Mouse (Mus musculus): ENCODE measurements around the gene Khdc1b. TPM values are rescaled to one million over a fixed set of nuclear protein-coding genes. Genes with fewer than 3 reads are reported as not detected.

Gene Khdc1b
- polyA plus RNA-seq, 1 experiment from 2014 or later: 0.16 TPM

- no peak overlapping the region for H3K4me2 ChIP-seq (replicated peaks)
- no peak overlapping the region for H3K9ac ChIP-seq (replicated peaks)
- ATAC-seq: no peak
- no peaks in the 10 kb centered on the region for H3K4me1 ChIP-seq (replicated peaks)
- no peaks in the 10 kb centered on the region for H3K27me3 ChIP-seq
- no peaks in the 10 kb centered on the region for H3K36me3 ChIP-seq
- no peaks in the 10 kb centered on the region for H3K9me3 ChIP-seq
- no peak overlapping the region for H3K4me3 ChIP-seq (replicated peaks)
- no peak overlapping the region for H3K27ac ChIP-seq
These were observed 36.0 kb downstream of the Khdc1b start for GRCm38 (mm10) chr1:21419370-21419769.

- Histone ChIP-seq H3K9me3 (no peaks in the 10 kb centered on the region), H3K27me3 (no peaks in the 10 kb centered on the region), H3K9ac (replicated peaks) (no peak overlapping the region), H3K4me3 (replicated peaks) (no peak overlapping the region), H3K36me3 (no peaks in the 10 kb centered on the region), H3K4me1 (replicated peaks) (no peaks in the 10 kb centered on the region), H3K27ac (no peak overlapping the region), H3K4me2 (replicated peaks) (no peak overlapping the region)
- 93% methylated on average over 2 of the region's 2 CpGs for WGBS
- no peak for ATAC-seq
These were observed 42.3 kb downstream of the Khdc1b start for GRCm38 (mm10) chr1:21425654-21426053.

- H3K4me2 ChIP-seq (replicated peaks): no peak overlapping the region
- no peak for ATAC-seq
These were observed 44.7 kb downstream of the Khdc1b start for GRCm38 (mm10) chr1:21428079-21428478.

GRCm38 (mm10) chr1:21431666-21432065 lies 48.3 kb downstream of the Khdc1b start:
- Histone ChIP-seq H3K27ac (no peak overlapping the region), H3K4me2 (replicated peaks) (no peak overlapping the region), H3K27me3 (no peaks in the 10 kb centered on the region), H3K36me3 (no peaks in the 10 kb centered on the region), H3K9ac (replicated peaks) (no peak overlapping the region), H3K4me1 (replicated peaks) (no peaks in the 10 kb centered on the region), H3K9me3 (no peaks in the 10 kb centered on the region), H3K4me3 (replicated peaks) (no peak overlapping the region)
- no peak for ATAC-seq
- 88% methylated on average over 3 of the region's 3 CpGs for WGBS

More at GRCm38 (mm10) chr1:21428079-21428478, 44.7 kb downstream of the Khdc1b start:
- H3K27me3 ChIP-seq: no peaks in the 10 kb centered on the region
- H3K27ac ChIP-seq: no peak overlapping the region
- 71% methylated on average over 4 of the region's 4 CpGs for WGBS
- no peak overlapping the region for H3K9ac ChIP-seq (replicated peaks)
- H3K4me1 ChIP-seq (replicated peaks): no peaks in the 10 kb centered on the region
- H3K36me3 ChIP-seq: no peaks in the 10 kb centered on the region
- no peaks in the 10 kb centered on the region for H3K9me3 ChIP-seq
- no peak overlapping the region for H3K4me3 ChIP-seq (replicated peaks)

GRCm38 (mm10) chr1:21434853-21435252 lies 51.5 kb downstream of the Khdc1b start:
- no peaks in the 10 kb centered on the region for H3K9me3 ChIP-seq
- no peaks in the 10 kb centered on the region for H3K27me3 ChIP-seq
- no peak overlapping the region for H3K9ac ChIP-seq (replicated peaks)
- ATAC-seq: no peak
- H3K27ac ChIP-seq: no peak overlapping the region
- no peaks in the 10 kb centered on the region for H3K36me3 ChIP-seq
- no peaks in the 10 kb centered on the region for H3K4me1 ChIP-seq (replicated peaks)
- H3K4me3 ChIP-seq (replicated peaks): no peak overlapping the region
- H3K4me2 ChIP-seq (replicated peaks): no peak overlapping the region
- WGBS: 64% methylated on average over 3 of the region's 3 CpGs

Other genes starting within 250 kb of the Khdc1b start
- gene Tmem14a, start 165.0 kb upstream of the Khdc1b start, polyA plus RNA-seq (2015; fragmentation: Nextera tagmentation; extraction: Ambion mirVana): 15.7 and 16.7 TPM in 2 replicates
- 0.61 and 0.87 TPM in 2 replicates for gene Gsta3, start 143.0 kb upstream of the Khdc1b start, polyA plus RNA-seq (2015; fragmentation: Nextera tagmentation; extraction: Ambion mirVana)
- gene Khdc1a, start 33.9 kb upstream of the Khdc1b start, polyA plus RNA-seq (2015; fragmentation: Nextera tagmentation; extraction: Ambion mirVana): not detected in 2 replicates
- not detected in 2 replicates for gene Khdc1c, start 15.2 kb upstream of the Khdc1b start, polyA plus RNA-seq (2015; fragmentation: Nextera tagmentation; extraction: Ambion mirVana)